Comparison of ENCODE assay signal across 8 mouse cellular contexts in genomic region chr7:60003921-60004605, GRCm38 (mm10). TPM values are rescaled to one million over a fixed set of nuclear protein-coding genes. Genes with fewer than 3 reads are reported as not detected.
DNase-seq lines count a peak whose midpoint lies in the region; ATAC-seq and TF ChIP-seq lines count a peak whose summit lies in the region.

No protein-coding gene starts in this region.

- H3K4me1 ChIP-seq in heart, embryonic 11.5 days (ENCODE audit: control insufficient read depth, insufficient read depth, low read length), result no peaks in the 10 kb centered on the region
- H3K4me1 ChIP-seq in kidney, embryonic 15.5 days, result no peaks in the 10 kb centered on the region
- H3K4me1 ChIP-seq in limb, embryonic 14.5 days (ENCODE audit: control insufficient read depth, insufficient read depth, low read length), result no peaks in the 10 kb centered on the region

- no peak overlapping the region for H3K27ac ChIP-seq in heart, embryonic 11.5 days (ENCODE audit: low read depth, low read length)
- H3K27ac ChIP-seq in kidney, embryonic 15.5 days, result peak overlapping the region; percentile 63; the same call in 1 of the 2 replicates
- peak overlapping the region; percentile 52; the same call in 1 of the 2 replicates for H3K27ac ChIP-seq in limb, embryonic 14.5 days (replicated peaks; ENCODE audit: low read depth, low read length)

- peak overlapping the region; percentile 64 for H3K4me2 ChIP-seq in heart, embryonic 11.5 days
- peak overlapping the region; percentile 63 for H3K4me2 ChIP-seq in kidney, embryonic 15.5 days
- peak overlapping the region; percentile 57 for H3K4me2 ChIP-seq in limb, embryonic 14.5 days (replicated peaks; ENCODE audit: low read depth, low read length, severe bottlenecking)

- H3K9me3 ChIP-seq in heart, embryonic 11.5 days (replicated peaks; ENCODE audit: control insufficient read depth, low read length), result peaks cover 22% of the 10 kb centered on the region
- H3K9me3 ChIP-seq in kidney, embryonic 15.5 days (replicated peaks), result peaks cover 16% of the 10 kb centered on the region; the same call in 1 of the 2 replicates
- H3K9me3 ChIP-seq in limb, embryonic 14.5 days (ENCODE audit: control insufficient read depth, low read length), result peaks cover 16% of the 10 kb centered on the region

- ATAC-seq in heart, embryonic 11.5 days (replicated peaks; ENCODE audit: insufficient number of reproducible peaks, low FRiP score, low TSS enrichment), result peak; percentile 66
- peak; percentile 91 for ATAC-seq in kidney, embryonic 15.5 days (replicated peaks; ENCODE audit: low FRiP score)
- ATAC-seq in limb, embryonic 14.5 days (ENCODE audit: low FRiP score, low read depth), result peak; percentile 82
- no peak for ATAC-seq in inflammation-experienced regulatory T-cells, adult 6 months

- peak overlapping the region; percentile 64 for H3K9ac ChIP-seq in heart, embryonic 11.5 days (ENCODE audit: low read depth, low read length)
- H3K9ac ChIP-seq in kidney, embryonic 15.5 days, result peak overlapping the region; percentile 40
- H3K9ac ChIP-seq in limb, embryonic 14.5 days (ENCODE audit: low read depth, low read length, severe bottlenecking), result peak overlapping the region; percentile 55

- H3K4me3 ChIP-seq in heart, embryonic 11.5 days (ENCODE audit: low read depth, low read length), result peak overlapping the region; percentile 55
- H3K4me3 ChIP-seq in kidney, embryonic 15.5 days (replicated peaks), result peak overlapping the region; percentile 57
- H3K4me3 ChIP-seq in limb, embryonic 14.5 days (replicated peaks; ENCODE audit: low read length), result peak overlapping the region; percentile 50

- peak; percentile 4 for DNase-seq in 3134 (ENCODE audit: extremely low read depth, insufficient read length, low spot score)
- DNase-seq in R1 (ENCODE audit: low read depth, low spot score), result peak; percentile 86
- peak; percentile 78 for DNase-seq in embryo, embryonic 10.5 days (ENCODE audit: low spot score)
- peak; percentile 6 for DNase-seq in limb, embryonic 14.5 days (ENCODE audit: low spot score)
- DNase-seq in neural tube, embryonic 10.5 days (ENCODE audit: extremely low spot score, low spot score), result peak; percentile 66

- WGBS in heart, embryonic 11.5 days (ENCODE audit: insufficient replicate concordance), result 45% methylated on average over 22 of the region's 22 CpGs
- WGBS in kidney, embryonic 15.5 days, result 54% methylated on average over 22 of the region's 22 CpGs
- WGBS in limb, embryonic 14.5 days, result 41% methylated on average over 22 of the region's 22 CpGs

- H3K27me3 ChIP-seq in heart, embryonic 11.5 days (ENCODE audit: control insufficient read depth, insufficient read depth, low read length), result no peaks in the 10 kb centered on the region
- no peaks in the 10 kb centered on the region for H3K27me3 ChIP-seq in kidney, embryonic 15.5 days
- H3K27me3 ChIP-seq in limb, embryonic 14.5 days (ENCODE audit: control insufficient read depth, insufficient read depth, low read length), result no peaks in the 10 kb centered on the region

- no peak for TF ChIP-seq POLR2A in limb, embryonic 14.5 days (IDR thresholded peaks at IDR 0.05; ENCODE audit: borderline replicate concordance, extremely low read depth, insufficient read depth, insufficient read length)

- no peaks in the 10 kb centered on the region for H3K36me3 ChIP-seq in heart, embryonic 11.5 days (ENCODE audit: control insufficient read depth, insufficient read depth, low read length)
- no peaks in the 10 kb centered on the region for H3K36me3 ChIP-seq in kidney, embryonic 15.5 days
- no peaks in the 10 kb centered on the region for H3K36me3 ChIP-seq in limb, embryonic 14.5 days (ENCODE audit: control insufficient read depth, insufficient read depth, low read length)

RNA-seq across cellular contexts. Expression of gene Snurf, which starts 0.8 kb away (rescaled TPM):
- polyA plus RNA-seq in heart, embryonic 11.5 days (2014; fragmentation: Nextera tagmentation; extraction: Ambion mirVana), result 42.1 and 54.2 TPM in 2 replicates
- 24.7 and 36.4 TPM in 2 replicates for polyA plus RNA-seq in kidney, embryonic 15.5 days (2015; fragmentation: Nextera tagmentation; extraction: Ambion mirVana)
- polyA plus RNA-seq in limb, embryonic 14.5 days (2012; rRNA removed), result not detected in 2 replicates
- 18.8 and 18.9 TPM in 2 replicates for polyA plus RNA-seq in limb, embryonic 14.5 days (2014; fragmentation: Nextera tagmentation; extraction: Ambion mirVana)
- polyA plus RNA-seq in inflammation-experienced regulatory T-cells, adult 6 months (2017; shearing (Covaris generic)), result not detected

RNA-seq across cellular contexts. Expression of gene Gm38393, which starts 0.8 kb away (rescaled TPM):
- 0.72 and 0.73 TPM in 2 replicates for polyA plus RNA-seq in heart, embryonic 11.5 days (2014; fragmentation: Nextera tagmentation; extraction: Ambion mirVana)
- 0.75 and 0.98 TPM in 2 replicates for polyA plus RNA-seq in kidney, embryonic 15.5 days (2015; fragmentation: Nextera tagmentation; extraction: Ambion mirVana)
- polyA plus RNA-seq in limb, embryonic 14.5 days (2012; rRNA removed), result 2.5 TPM in 2 replicates
- polyA plus RNA-seq in limb, embryonic 14.5 days (2014; fragmentation: Nextera tagmentation; extraction: Ambion mirVana), result 0.30 and 1.1 TPM in 2 replicates
- polyA plus RNA-seq in inflammation-experienced regulatory T-cells, adult 6 months (2017; shearing (Covaris generic)), result under 1 TPM in 1 of 3 experiments, not detected in 2; 0.08 TPM

Comparison
In these comparisons a context has a peak if more than half of its experiments do, and no peak if none do; other contexts are left out.
1. DNase-seq: peak in every context shown above with its lines; median percentile 86 in R1; 78 in embryo, embryonic 10.5 days; 66 in neural tube, embryonic 10.5 days; 6 in limb, embryonic 14.5 days; 4 in 3134.